Mouse (Mus musculus): ENCODE results near the gene Kcnk10.

DNA sequence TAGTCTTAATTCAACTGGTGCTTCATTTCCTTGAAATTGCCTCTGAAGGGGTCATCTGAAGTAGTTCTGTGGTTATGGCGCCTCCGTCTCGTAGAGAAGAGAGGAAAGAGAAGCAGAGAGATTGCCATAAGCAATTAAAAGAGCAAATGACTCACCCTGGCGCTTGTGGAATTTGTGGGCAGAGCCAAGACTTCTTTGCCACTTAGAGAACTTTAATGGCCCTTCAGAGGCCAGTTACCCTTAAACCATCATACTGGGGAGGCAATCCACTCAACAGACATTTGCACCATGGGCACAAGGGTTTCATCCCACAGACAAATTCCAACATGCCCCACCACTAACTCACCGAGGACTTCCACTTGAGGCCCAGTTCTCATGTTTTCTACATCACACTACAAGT, 41.4 kb downstream of the Kcnk10 start:
- no peak for TF ChIP-seq CTCF (IDR thresholded peaks at IDR 0.05; ENCODE audit: borderline replicate concordance, insufficient read depth, low read depth, low read length)
- no peak for TF ChIP-seq POLR2A (IDR thresholded peaks at IDR 0.05; ENCODE audit: borderline replicate concordance, insufficient read depth, low read length)
